Mouse (Mus musculus) CH12.LX (cell line): Measurements from ENCODE around the gene Smim15. TPM values are rescaled to one million over a fixed set of nuclear protein-coding genes. Genes with fewer than 3 reads are reported as not detected.

ENCODE experiments used
- DNase-seq: peaks from one replicate; pipeline ENCODE4 v3.0.0-alpha.2; 2013; ENCODE audit errors: extremely low read depth
- H3K27ac ChIP-seq: 2 replicates; pipeline ENCODE4 v1.5.1; 2012; ENCODE audit warnings: low read depth, mild to moderate bottlenecking, control low read depth, moderate library complexity; ENCODE audit not compliant: insufficient read depth
- H3K27me3 ChIP-seq: replicated peaks from 2 replicates; pipeline ENCODE3; 2012; ENCODE audit warnings: inconsistent platforms
- H3K36me3 ChIP-seq, 2 experiments: replicated peaks in 1 of 2; 2 replicates each; pipeline versions ENCODE3 to v1.6.1; 2012; ENCODE audit warnings: inconsistent platforms in 1 of 2, low read length in 1 of 2, mild to moderate bottlenecking in 1 of 2, mixed read lengths in 1 of 2, moderate library complexity in 1 of 2; ENCODE audit not compliant: control insufficient read depth in 1 of 2, insufficient read depth in 1 of 2
- H3K4me1 ChIP-seq, 2 experiments: 2 replicates each; pipeline ENCODE4 v1.6.1; 2012; ENCODE audit warnings: inconsistent platforms in 1 of 2, moderate library complexity in 1 of 2; ENCODE audit not compliant: insufficient read depth in 2 of 2, control insufficient read depth in 1 of 2
- H3K4me2 ChIP-seq: 2 replicates; pipeline ENCODE4 v1.6.1; 2012; ENCODE audit warnings: low read depth, mild to moderate bottlenecking, control low read depth; ENCODE audit not compliant: poor library complexity, insufficient read depth, severe bottlenecking
- H3K4me3 ChIP-seq, 3 experiments: fragments of 150-350 bp in 1 of 3; sonication (generic) in 1 of 3; replicated peaks in 1 of 3; 2 replicates each; pipeline versions ENCODE3 to v1.5.1; 2011 to 2012; ENCODE audit warnings: low read depth in 2 of 3, low read length in 2 of 3, mild to moderate bottlenecking in 2 of 3, moderate library complexity in 2 of 3, control low read depth in 1 of 3, improper control_type of control experiment in 1 of 3, inconsistent platforms in 1 of 3, mixed read lengths in 1 of 3; ENCODE audit not compliant: poor library complexity in 1 of 3
- H3K79me2 ChIP-seq: replicated peaks from 2 replicates; pipeline ENCODE4 v1.6.1; 2012; ENCODE audit warnings: mild to moderate bottlenecking, moderate library complexity; ENCODE audit not compliant: control insufficient read depth, poor library complexity, insufficient read depth, severe bottlenecking; ENCODE audit errors: extremely low read depth
- H3K9ac ChIP-seq: 2 replicates; pipeline ENCODE4 v1.6.1; 2012; ENCODE audit warnings: low read depth, mild to moderate bottlenecking, control low read depth, moderate library complexity; ENCODE audit not compliant: insufficient read depth
- H3K9me3 ChIP-seq: replicated peaks from 2 replicates; pipeline ENCODE3; 2012; ENCODE audit warnings: low read length, inconsistent platforms, mixed read lengths
- BHLHE40 ChIP-seq: IDR thresholded peaks from 2 replicates; pipeline ENCODE4 v1.6.1; 2011; ENCODE audit warnings: mild to moderate bottlenecking, low read depth, low read length, improper control_type of control experiment
- CHD1 ChIP-seq: IDR thresholded peaks from 2 replicates; pipeline ENCODE4 v1.6.1; 2012; ENCODE audit warnings: low read depth, low read length, improper control_type of control experiment, inconsistent platforms
- CHD2 ChIP-seq: IDR thresholded peaks from 2 replicates; pipeline ENCODE4 v1.6.1; 2011; ENCODE audit warnings: low read length, improper control_type of control experiment
- CTCF ChIP-seq, 2 experiments: IDR thresholded peaks in 1 of 2; conservative IDR thresholded peaks in 1 of 2; 2 replicates each; pipeline ENCODE4 v1.5.1; 2011 to 2012; ENCODE audit warnings: low read depth in 2 of 2, low read length in 2 of 2, improper control_type of control experiment in 1 of 2, inconsistent platforms in 1 of 2, mild to moderate bottlenecking in 1 of 2, moderate library complexity in 1 of 2
- ELF1 ChIP-seq: IDR thresholded peaks from 2 replicates; pipeline ENCODE4 v1.6.1; 2014; ENCODE audit warnings: low read depth, mild to moderate bottlenecking, inconsistent platforms, low read length, improper control_type of control experiment
- EP300 ChIP-seq: IDR thresholded peaks from 2 replicates; pipeline ENCODE4 v1.6.1; 2011; ENCODE audit warnings: low read length, improper control_type of control experiment
- ETS1 ChIP-seq: conservative IDR thresholded peaks from 2 replicates; pipeline ENCODE4 v1.6.1; 2012; ENCODE audit warnings: low read depth, mild to moderate bottlenecking, inconsistent platforms, low read length, improper control_type of control experiment, moderate library complexity
- HCFC1 ChIP-seq: IDR thresholded peaks from 2 replicates; pipeline ENCODE4 v1.6.1; 2012; ENCODE audit warnings: low read depth, mild to moderate bottlenecking, inconsistent platforms, low read length, improper control_type of control experiment
- IRF4 ChIP-seq: IDR thresholded peaks from 2 replicates; pipeline ENCODE4 v1.6.1; 2014; ENCODE audit warnings: low read depth, mild to moderate bottlenecking, inconsistent platforms, low read length, improper control_type of control experiment
- JUND ChIP-seq: conservative IDR thresholded peaks from 2 replicates; pipeline ENCODE4 v1.6.1; 2011; ENCODE audit warnings: low read depth, low read length, improper control_type of control experiment
- KAT2A ChIP-seq: IDR thresholded peaks from 2 replicates; pipeline ENCODE4 v1.6.1; 2012; ENCODE audit warnings: low read length, improper control_type of control experiment, inconsistent platforms; ENCODE audit not compliant: insufficient replicate concordance
- MAFK ChIP-seq: IDR thresholded peaks from 2 replicates; pipeline ENCODE4 v1.6.1; 2011; ENCODE audit warnings: low read length, improper control_type of control experiment; ENCODE audit not compliant: insufficient replicate concordance
- MAX ChIP-seq: IDR thresholded peaks from 2 replicates; pipeline ENCODE4 v1.6.1; 2011; ENCODE audit warnings: low read length, improper control_type of control experiment
- MAZ ChIP-seq: IDR thresholded peaks from 2 replicates; pipeline ENCODE4 v1.6.1; 2012; ENCODE audit warnings: low read depth, mild to moderate bottlenecking, inconsistent platforms, low read length, improper control_type of control experiment, moderate library complexity
- MEF2A ChIP-seq: IDR thresholded peaks from 2 replicates; pipeline ENCODE4 v1.6.1; 2014; ENCODE audit warnings: low read depth, mild to moderate bottlenecking, inconsistent platforms, low read length, improper control_type of control experiment, borderline replicate concordance
- MXI1 ChIP-seq: IDR thresholded peaks from 2 replicates; pipeline ENCODE4 v1.6.1; 2011; ENCODE audit warnings: mild to moderate bottlenecking, low read depth, low read length, improper control_type of control experiment
- MYC ChIP-seq: IDR thresholded peaks from 2 replicates; pipeline ENCODE4 v1.6.1; 2011; ENCODE audit warnings: low read depth, mild to moderate bottlenecking, improper control_type of control experiment, low read length
- NELFE ChIP-seq: IDR thresholded peaks from 2 replicates; pipeline ENCODE4 v1.6.1; 2011; ENCODE audit warnings: low read depth, low read length, improper control_type of control experiment
- NRF1 ChIP-seq: IDR thresholded peaks from 2 replicates; pipeline ENCODE4 v1.6.1; 2014; ENCODE audit warnings: low read depth, mild to moderate bottlenecking, inconsistent platforms, low read length, improper control_type of control experiment, moderate library complexity
- PAX5 ChIP-seq: IDR thresholded peaks from 2 replicates; pipeline ENCODE4 v1.6.1; 2012; ENCODE audit warnings: low read length, inconsistent platforms, mixed read lengths
- POLR2A ChIP-seq: IDR thresholded peaks from 2 replicates; pipeline ENCODE4 v1.6.1; 2011; ENCODE audit warnings: low read depth, mild to moderate bottlenecking, improper control_type of control experiment, low read length
- POLR2AphosphoS2 ChIP-seq: IDR thresholded peaks from 2 replicates; pipeline ENCODE4 v1.6.1; 2011; ENCODE audit warnings: low read depth, low read length, improper control_type of control experiment
- RAD21 ChIP-seq: IDR thresholded peaks from 2 replicates; pipeline ENCODE4 v1.6.1; 2011; ENCODE audit warnings: low read depth, mild to moderate bottlenecking, low read length, improper control_type of control experiment, moderate library complexity
- RCOR1 ChIP-seq: conservative IDR thresholded peaks from 2 replicates; pipeline ENCODE4 v1.6.1; 2012; ENCODE audit warnings: low read depth, mild to moderate bottlenecking, inconsistent platforms, low read length, improper control_type of control experiment
- SIN3A ChIP-seq: IDR thresholded peaks from 2 replicates; pipeline ENCODE4 v1.6.1; 2012; ENCODE audit warnings: low read length, improper control_type of control experiment, inconsistent platforms
- SMC3 ChIP-seq: IDR thresholded peaks from 2 replicates; pipeline ENCODE4 v1.6.1; 2011; ENCODE audit warnings: low read depth, low read length, improper control_type of control experiment
- TBP ChIP-seq: conservative IDR thresholded peaks from 2 replicates; pipeline ENCODE4 v1.6.1; 2011; ENCODE audit warnings: low read depth, low read length, improper control_type of control experiment
- TCF12 ChIP-seq: IDR thresholded peaks from 2 replicates; pipeline ENCODE4 v1.6.1; 2014; ENCODE audit warnings: low read depth, mild to moderate bottlenecking, inconsistent platforms, low read length, improper control_type of control experiment
- USF1 ChIP-seq: IDR thresholded peaks from 2 replicates; pipeline ENCODE4 v1.6.1; 2014; ENCODE audit warnings: low read depth, mild to moderate bottlenecking, inconsistent platforms, low read length, improper control_type of control experiment
- USF2 ChIP-seq: conservative IDR thresholded peaks from 2 replicates; pipeline ENCODE4 v1.6.1; 2011; ENCODE audit warnings: low read depth, low read length, improper control_type of control experiment
- ZC3H11A ChIP-seq: IDR thresholded peaks from 2 replicates; pipeline ENCODE4 v1.6.1; 2012; ENCODE audit warnings: low read depth, mild to moderate bottlenecking, inconsistent platforms, low read length, improper control_type of control experiment
- ZKSCAN1 ChIP-seq: IDR thresholded peaks from 2 replicates; pipeline ENCODE4 v1.6.1; 2012; ENCODE audit warnings: low read depth, inconsistent platforms, low read length, improper control_type of control experiment, borderline replicate concordance
- ZNF384 ChIP-seq: IDR thresholded peaks from 2 replicates; pipeline ENCODE4 v1.6.1; 2012; ENCODE audit warnings: low read depth, low read length, improper control_type of control experiment, inconsistent platforms
- dilution Hi-C: fragments of 300-500 bp; cut with MboI; formaldehyde crosslinking; loops from 2 replicates; pipeline ENCODE4 v1.14.3; 2020; ENCODE audit warnings: low sequenced_read_pairs; ENCODE audit not compliant: extremely low pct_unique_long_range_greater_than_20kb, extremely low pct_ligation_motif_present
- in situ Hi-C: fragments of 300-500 bp; cut with MboI; formaldehyde crosslinking; loops from 3 replicates; pipeline ENCODE4 v1.14.3; 2019; ENCODE audit warnings: low sequenced_read_pairs, low pct_ligation_motif_present, low pct_unique_long_range_greater_than_20kb, mixed read lengths
- polyA plus RNA-seq: library from polyadenylated mRNA; unstranded; fragments of >175 nt; gene quantifications from 2 replicates; pipeline ENCODE4 v1.2.1, GENCODE M21; 2012; ENCODE audit warnings: low read depth; ENCODE audit not compliant: insufficient read length
- total RNA-seq, 2 experiments: library from RNA; depleted of rRNA; stranded (reverse); fragments of 300-350 nt in 1 of 2; fragments of >200 nt in 1 of 2; gene quantifications; 2 replicates each; pipeline ENCODE4 v1.2.3; 2012 to 2014

Smim15 gene
- total and polyA plus RNA-seq, 3 experiments: 32.8 to 114 (median 62.8) TPM

DNA sequence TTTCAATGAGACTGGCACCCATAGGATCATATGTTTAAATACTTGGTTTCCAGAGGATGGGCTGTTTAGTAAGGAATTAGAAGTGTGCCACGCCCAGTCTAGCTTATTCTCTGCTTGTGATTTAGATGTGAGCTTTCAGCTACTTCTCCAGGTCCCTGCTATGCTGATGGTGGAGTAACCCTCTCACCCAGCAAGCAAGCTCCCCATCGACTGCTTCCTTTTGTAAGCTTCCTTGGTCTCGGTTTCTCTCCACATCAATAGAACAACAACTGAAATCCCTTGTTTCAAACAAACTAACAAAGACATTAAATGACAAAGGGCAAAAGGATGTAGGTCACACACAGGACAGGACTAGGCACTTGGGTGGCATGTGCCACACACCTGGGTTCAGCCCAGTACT, 3.8 kb upstream of the Smim15 start:
- Histone ChIP-seq H3K27me3 (no peaks in the 10 kb centered on the region), H3K4me3 (no peak overlapping the region), H3K4me1 (peaks cover 0 to 26% of the 10 kb centered on the region in 2 experiments; a peak in 2 of 4 replicates), H3K9ac (no peak overlapping the region), H3K27ac (no peak overlapping the region), H3K79me2 (peaks cover 19% of the 10 kb centered on the region), H3K9me3 (no peaks in the 10 kb centered on the region), H3K4me2 (no peak overlapping the region), H3K36me3 (peaks cover 0 to 6% of the 10 kb centered on the region in 2 experiments)
- in situ Hi-C loops (loop anchor here (5.0 kb wide), 1 partner anchor 148 kb away; no protein-coding TSS in a partner anchor), dilution Hi-C loops (no loop called here)
- TF ChIP-seq MYC (no peak), MAFK (no peak), ELF1 (no peak), POLR2A (no peak)
- no peak for DNase-seq

DNA sequence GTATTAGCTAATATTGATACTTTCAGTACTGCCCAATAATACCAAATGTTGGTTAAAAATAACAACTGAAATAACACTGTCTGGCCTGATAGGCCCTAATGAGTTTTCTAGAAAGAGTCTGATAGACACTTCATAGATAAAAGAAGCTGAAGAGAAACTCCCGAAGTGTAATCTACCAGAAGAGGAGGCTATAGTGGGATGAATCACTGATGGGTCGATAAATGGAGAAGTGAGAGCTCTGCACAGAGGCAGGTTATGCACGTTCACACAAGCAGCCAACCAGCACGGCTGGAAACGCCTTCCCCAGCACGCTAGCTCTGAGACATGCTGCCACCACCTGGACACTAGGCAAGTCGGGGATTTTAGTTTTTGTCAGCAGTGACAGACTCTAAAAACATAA, 2.9 kb upstream of the Smim15 start:
- Histone ChIP-seq H3K36me3 (peaks cover 0 to 9% of the 10 kb centered on the region in 2 experiments), H3K9me3 (no peaks in the 10 kb centered on the region), H3K79me2 (peaks cover 27% of the 10 kb centered on the region), H3K27ac (no peak overlapping the region), H3K4me3 (no peak overlapping the region), H3K4me1 (peaks cover 5 to 35% of the 10 kb centered on the region in 2 experiments; a peak in 3 of 4 replicates), H3K4me2 (no peak overlapping the region), H3K27me3 (no peaks in the 10 kb centered on the region), H3K9ac (no peak overlapping the region)
- dilution Hi-C loops: no loop called here
- TF ChIP-seq JUND (peak; percentile 68; the same call in 1 of the 2 replicates), IRF4 (peak; percentile 97), POLR2A (0 out of 2 replicates have a peak, but pooled peaks have one; percentile 28), MYC (peak; percentile 85), POLR2AphosphoS2 (0 out of 2 replicates have a peak, but pooled peaks have one; percentile 33), ZC3H11A (peak; percentile 52), EP300 (peak; percentile 91), CHD1 (no peak), MAZ (peak; percentile 72; the same call in 1 of the 2 replicates), ZKSCAN1 (no peak), ETS1 (peak; percentile 83), KAT2A (no peak), BHLHE40 (peak; percentile 98), SIN3A (peak; percentile 80), NRF1 (no peak; the same call in 1 of the 2 replicates), RAD21 (peak; percentile 88), CHD2 (0 out of 2 replicates have a peak, but pooled peaks have one; percentile 29), USF1 (no peak), TCF12 (peak; percentile 71), PAX5 (no peak), MAX (peak; percentile 77), CTCF (conservative IDR thresholded peaks at IDR 0.05 in 1 of 2, IDR thresholded peaks at IDR 0.05 in 1 of 2; ENCODE audit: low read depth in 2 of 2, low read length in 2 of 2) (peak; percentile 10 to 84; a peak in 2 of 4 replicates), USF2 (no peak), ZNF384 (no peak), NELFE (no peak), MXI1 (peak; percentile 84), TBP (peak; percentile 59; the same call in 1 of the 2 replicates), SMC3 (peak; percentile 88), MEF2A (peak; percentile 80; the same call in 1 of the 2 replicates), HCFC1 (no peak; the same call in 1 of the 2 replicates), MAFK (no peak), RCOR1 (peak; percentile 85; the same call in 1 of the 2 replicates)
- DNase-seq: peak; percentile 95
- in situ Hi-C loops: loop anchor here (5.0 kb wide), 1 partner anchor 149 kb away; no protein-coding TSS in a partner anchor
